Mouse (Mus musculus): ENCODE results near the gene Smagp. TPM values are rescaled to one million over a fixed set of nuclear protein-coding genes. Genes with fewer than 3 reads are reported as not detected.

Gene Smagp
- polyA plus RNA-seq, 1 experiment from 2014 or later: 1.6 TPM

DNA sequence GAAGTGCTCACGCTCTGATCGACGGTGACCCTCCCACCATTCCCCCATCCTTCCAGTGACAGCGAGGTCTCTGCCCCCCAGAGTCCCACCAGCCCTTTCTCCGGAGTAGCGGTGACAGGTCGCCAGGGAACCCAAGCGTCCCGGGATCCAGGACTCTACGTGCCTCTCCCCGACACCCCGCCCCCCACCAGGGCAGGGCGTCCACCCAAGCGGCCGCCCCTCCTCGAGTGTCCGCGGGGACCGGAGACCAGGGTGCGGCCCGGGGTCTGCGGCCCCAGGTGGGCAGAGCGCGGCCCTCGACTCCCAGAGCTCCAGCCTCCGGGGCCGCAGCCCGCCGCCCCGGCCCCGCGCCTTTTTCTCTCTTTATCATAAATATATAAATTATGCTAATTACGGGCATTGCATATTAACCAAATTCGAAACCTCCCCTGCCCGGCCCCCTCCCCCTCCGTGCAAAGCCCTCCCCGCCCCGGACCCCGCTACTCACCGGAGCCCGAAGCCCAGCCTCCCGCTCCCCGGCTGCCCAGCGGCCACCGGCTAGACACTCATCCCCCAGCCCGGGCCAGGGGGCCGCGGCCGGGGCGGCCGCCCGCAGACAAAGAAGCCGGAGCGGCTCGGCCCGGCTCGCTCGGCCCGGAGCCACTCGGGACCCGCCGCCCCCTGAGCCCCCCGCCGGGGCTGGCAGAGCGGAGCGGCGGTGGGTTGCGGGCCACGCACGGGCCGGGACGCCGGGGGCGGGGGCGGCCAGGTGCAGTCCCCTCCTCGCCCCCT is 37.3 kb downstream of the Smagp start, which contains the start of gene Pou6f1:
Gene Pou6f1, minus strand, starts transcription at position 709 of the 771 bp plus-strand sequence.
- WGBS: under 1% methylated on average over 71 of the region's 76 CpGs
- ATAC-seq (peak; percentile 51), DNase-seq (ENCODE audit: low spot score) (peak; percentile 43)
- peaks cover 5% of the 10 kb centered on the region for H3K4me1 ChIP-seq (ENCODE audit: control insufficient read depth, insufficient read depth, low read length)
- H3K9me3 ChIP-seq (replicated peaks; ENCODE audit: control insufficient read depth, low read length): no peaks in the 10 kb centered on the region
- no peaks in the 10 kb centered on the region for H3K36me3 ChIP-seq (ENCODE audit: control insufficient read depth, insufficient read depth, low read length)
- H3K4me2 ChIP-seq (ENCODE audit: low read length): peak within 1 kb of the TSS; percentile 79
- peak within 1 kb of the TSS; percentile 80 for H3K27ac ChIP-seq (ENCODE audit: low read depth, low read length)
- peak within 1 kb of the TSS; percentile 81 for H3K4me3 ChIP-seq (ENCODE audit: low read depth, low read length)
- 0 out of 2 replicates have a peak, but pooled peaks cover 3% of the 10 kb centered on the region for H3K27me3 ChIP-seq (replicated peaks; ENCODE audit: control insufficient read depth, insufficient read depth, low read length)
- peak within 1 kb of the TSS; percentile 95 for H3K9ac ChIP-seq (ENCODE audit: low read length)

DNA sequence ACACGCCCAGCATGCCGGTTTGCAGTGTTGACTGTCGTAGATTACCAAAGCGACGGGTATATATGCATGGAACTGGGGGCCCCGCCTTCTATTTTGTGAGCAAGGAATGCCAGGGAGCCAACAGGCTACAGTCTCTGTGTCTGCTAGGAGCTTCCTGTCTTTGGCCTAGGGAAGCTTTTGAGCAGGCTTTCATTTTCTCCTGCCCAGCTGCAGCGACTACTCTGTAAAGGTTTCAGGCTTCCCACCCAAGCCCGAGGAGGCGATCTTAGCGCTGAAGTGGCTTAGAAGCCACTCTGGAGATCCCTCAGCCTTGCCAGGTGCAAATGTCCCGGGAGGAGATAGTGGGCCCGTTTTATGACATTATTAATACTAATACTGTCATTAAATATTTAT is 37.9 kb downstream of the Smagp start:
- peak; percentile 77 for DNase-seq (ENCODE audit: low spot score)
- Histone ChIP-seq H3K9ac (ENCODE audit: low read length) (peak overlapping the region; percentile 95), H3K9me3 (replicated peaks; ENCODE audit: control insufficient read depth, low read length) (no peaks in the 10 kb centered on the region), H3K36me3 (ENCODE audit: control insufficient read depth, insufficient read depth, low read length) (no peaks in the 10 kb centered on the region), H3K4me3 (ENCODE audit: low read depth, low read length) (peak overlapping the region; percentile 81), H3K4me2 (ENCODE audit: low read length) (peak overlapping the region; percentile 79), H3K4me1 (ENCODE audit: control insufficient read depth, insufficient read depth, low read length) (peaks cover 5% of the 10 kb centered on the region), H3K27me3 (replicated peaks; ENCODE audit: control insufficient read depth, insufficient read depth, low read length) (0 out of 2 replicates have a peak, but pooled peaks cover 3% of the 10 kb centered on the region), H3K27ac (ENCODE audit: low read depth, low read length) (peak overlapping the region; percentile 80)
- peak; percentile 45; the same call in 1 of the 2 replicates for ATAC-seq
- WGBS: under 1% methylated on average over 12 of the region's 12 CpGs

DNA sequence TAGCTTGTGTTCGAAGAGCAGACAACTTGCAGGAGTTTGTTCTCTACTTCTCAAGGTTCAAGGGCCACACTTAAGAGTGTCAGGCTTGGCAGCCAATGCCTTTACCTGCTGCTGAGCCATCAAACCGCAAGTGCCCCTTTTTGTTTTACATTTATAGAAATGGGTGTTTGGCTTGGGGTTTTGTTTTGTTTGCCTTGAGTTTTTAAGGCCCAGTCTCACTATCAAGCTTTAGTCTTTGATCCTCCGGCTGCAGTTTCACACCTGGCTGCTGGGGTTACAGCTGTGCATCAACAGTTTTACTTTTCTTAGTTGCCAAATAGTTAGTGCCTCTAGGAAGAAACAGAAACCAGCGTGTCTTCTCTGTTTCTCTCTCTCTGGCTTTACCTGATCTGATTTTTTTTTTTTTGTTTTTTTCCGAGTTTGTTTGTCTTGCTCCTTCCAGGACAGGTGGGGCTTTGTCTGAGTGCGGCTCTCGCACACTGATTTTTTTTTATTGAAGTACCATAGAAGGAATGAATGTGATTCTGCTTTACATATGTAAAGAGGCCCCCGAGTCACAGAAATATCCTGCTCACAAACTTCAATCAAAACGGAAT is 38.4 kb downstream of the Smagp start:
- H3K4me2 ChIP-seq (ENCODE audit: low read length): peak overlapping the region; percentile 79
- ATAC-seq: no peak
- DNase-seq (ENCODE audit: low spot score): no peak
- no peaks in the 10 kb centered on the region for H3K36me3 ChIP-seq (ENCODE audit: control insufficient read depth, insufficient read depth, low read length)
- peak overlapping the region; percentile 81 for H3K4me3 ChIP-seq (ENCODE audit: low read depth, low read length)
- H3K27ac ChIP-seq (ENCODE audit: low read depth, low read length): peak overlapping the region; percentile 80; the same call in 1 of the 2 replicates
- H3K9ac ChIP-seq (ENCODE audit: low read length): peak overlapping the region; percentile 95
- 29% methylated on average over 9 of the region's 9 CpGs for whole genome bisulfite sequencing
- no peaks in the 10 kb centered on the region for H3K9me3 ChIP-seq (replicated peaks; ENCODE audit: control insufficient read depth, low read length)
- H3K4me1 ChIP-seq (ENCODE audit: control insufficient read depth, insufficient read depth, low read length): peaks cover 5% of the 10 kb centered on the region
- H3K27me3 ChIP-seq (replicated peaks; ENCODE audit: control insufficient read depth, insufficient read depth, low read length): 0 out of 2 replicates have a peak, but pooled peaks cover 3% of the 10 kb centered on the region

DNA sequence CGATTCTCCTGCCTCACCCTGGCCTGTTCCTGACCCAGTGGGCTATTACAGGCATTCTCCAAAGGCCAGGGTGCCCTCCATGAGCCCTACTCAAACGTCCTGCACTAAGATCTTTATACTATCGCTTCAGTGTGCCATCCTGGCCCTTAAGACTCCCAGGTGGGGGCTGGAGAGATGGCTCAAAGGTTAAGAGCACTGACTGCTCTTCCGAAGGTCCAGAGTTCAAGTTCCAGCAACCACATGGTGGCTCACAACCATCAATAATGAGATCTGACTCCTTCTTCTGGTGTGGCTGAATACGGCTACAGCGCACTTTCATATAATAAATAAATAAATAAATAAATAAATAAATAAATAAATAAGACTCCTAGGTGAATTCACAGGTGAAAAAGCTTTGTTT is 43.9 kb downstream of the Smagp start:
- DNase-seq (ENCODE audit: low spot score): no peak
- Histone ChIP-seq H3K36me3 (ENCODE audit: control insufficient read depth, insufficient read depth, low read length) (peaks cover 27% of the 10 kb centered on the region), H3K27me3 (replicated peaks; ENCODE audit: control insufficient read depth, insufficient read depth, low read length) (no peaks in the 10 kb centered on the region), H3K27ac (ENCODE audit: low read depth, low read length) (no peak overlapping the region), H3K4me2 (ENCODE audit: low read length) (no peak overlapping the region), H3K4me3 (ENCODE audit: low read depth, low read length) (no peak overlapping the region), H3K4me1 (ENCODE audit: control insufficient read depth, insufficient read depth, low read length) (no peaks in the 10 kb centered on the region), H3K9ac (ENCODE audit: low read length) (no peak overlapping the region), H3K9me3 (replicated peaks; ENCODE audit: control insufficient read depth, low read length) (no peaks in the 10 kb centered on the region)
- no peak for ATAC-seq
- 87% methylated on average over 6 of the region's 6 CpGs for WGBS

DNA sequence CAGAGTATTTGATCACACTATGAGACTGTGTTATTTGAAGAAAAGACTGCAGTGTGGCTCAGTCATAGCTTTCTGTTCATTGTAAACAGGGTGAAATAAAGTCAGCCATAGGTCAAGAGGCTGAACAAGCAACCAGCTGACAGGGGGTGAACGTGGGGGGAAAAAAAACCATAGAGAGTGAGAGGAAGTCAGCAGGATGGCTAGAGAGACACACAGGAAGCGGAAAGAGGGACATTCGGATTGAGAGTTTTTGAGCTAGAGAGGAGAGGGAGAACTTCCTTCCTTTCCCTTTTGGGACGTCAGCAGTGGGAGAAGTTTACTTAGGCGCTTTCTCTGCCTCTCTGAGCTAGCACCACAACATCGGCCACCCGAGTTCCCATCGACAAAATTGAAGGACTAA is 46.3 kb downstream of the Smagp start:
- Histone ChIP-seq H3K9me3 (replicated peaks; ENCODE audit: control insufficient read depth, low read length) (no peaks in the 10 kb centered on the region), H3K27ac (ENCODE audit: low read depth, low read length) (no peak overlapping the region), H3K4me2 (ENCODE audit: low read length) (no peak overlapping the region), H3K4me1 (ENCODE audit: control insufficient read depth, insufficient read depth, low read length) (no peaks in the 10 kb centered on the region), H3K4me3 (ENCODE audit: low read depth, low read length) (no peak overlapping the region), H3K27me3 (replicated peaks; ENCODE audit: control insufficient read depth, insufficient read depth, low read length) (no peaks in the 10 kb centered on the region), H3K36me3 (ENCODE audit: control insufficient read depth, insufficient read depth, low read length) (peaks cover 51% of the 10 kb centered on the region), H3K9ac (ENCODE audit: low read length) (no peak overlapping the region)
- 91% methylated on average over 7 of the region's 8 CpGs for WGBS
- DNase-seq (ENCODE audit: low spot score) (no peak), ATAC-seq (no peak)

GRCm38 (mm10) chr15:100588297-100588696 is 48.4 kb downstream of the Smagp start:
- ATAC-seq (no peak), DNase-seq (ENCODE audit: low spot score) (no peak)
- no peaks in the 10 kb centered on the region for H3K27me3 ChIP-seq (replicated peaks; ENCODE audit: control insufficient read depth, insufficient read depth, low read length)
- H3K4me2 ChIP-seq (ENCODE audit: low read length): no peak overlapping the region
- H3K27ac ChIP-seq (ENCODE audit: low read depth, low read length): no peak overlapping the region
- no peaks in the 10 kb centered on the region for H3K9me3 ChIP-seq (replicated peaks; ENCODE audit: control insufficient read depth, low read length)
- no peaks in the 10 kb centered on the region for H3K4me1 ChIP-seq (ENCODE audit: control insufficient read depth, insufficient read depth, low read length)
- no peak overlapping the region for H3K4me3 ChIP-seq (ENCODE audit: low read depth, low read length)
- peaks cover 64% of the 10 kb centered on the region for H3K36me3 ChIP-seq (ENCODE audit: control insufficient read depth, insufficient read depth, low read length)
- 85% methylated on average over 6 of the region's 6 CpGs for WGBS
- no peak overlapping the region for H3K9ac ChIP-seq (ENCODE audit: low read length)

DNA sequence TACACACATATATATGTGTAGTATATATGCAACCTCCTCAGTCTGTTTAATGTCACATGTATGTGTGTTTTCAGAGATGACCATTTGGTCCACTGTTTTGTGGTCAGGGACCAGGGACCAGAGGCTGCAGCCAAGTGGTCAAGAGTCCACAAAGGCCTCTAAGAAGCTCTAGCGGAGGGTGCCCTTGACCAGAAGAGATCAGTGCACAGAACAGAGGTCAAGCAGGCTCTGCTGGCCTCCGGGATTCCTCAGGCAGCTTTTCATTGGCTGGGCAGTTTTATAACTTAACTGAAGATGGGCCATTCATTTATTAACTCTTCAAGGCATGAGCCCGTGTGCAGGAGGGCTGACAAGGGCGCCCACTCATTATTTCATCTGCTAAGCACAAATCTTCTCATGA is 49.6 kb downstream of the Smagp start:
- Histone ChIP-seq H3K4me2 (ENCODE audit: low read length) (no peak overlapping the region), H3K4me1 (ENCODE audit: control insufficient read depth, insufficient read depth, low read length) (no peaks in the 10 kb centered on the region), H3K4me3 (ENCODE audit: low read depth, low read length) (no peak overlapping the region), H3K9ac (ENCODE audit: low read length) (no peak overlapping the region), H3K36me3 (ENCODE audit: control insufficient read depth, insufficient read depth, low read length) (peaks cover 75% of the 10 kb centered on the region), H3K27ac (ENCODE audit: low read depth, low read length) (no peak overlapping the region), H3K27me3 (replicated peaks; ENCODE audit: control insufficient read depth, insufficient read depth, low read length) (no peaks in the 10 kb centered on the region), H3K9me3 (replicated peaks; ENCODE audit: control insufficient read depth, low read length) (no peaks in the 10 kb centered on the region)
- DNase-seq (ENCODE audit: low spot score): no peak
- ATAC-seq: no peak
- 89% methylated on average over 4 of the region's 4 CpGs for whole genome bisulfite sequencing

DNA sequence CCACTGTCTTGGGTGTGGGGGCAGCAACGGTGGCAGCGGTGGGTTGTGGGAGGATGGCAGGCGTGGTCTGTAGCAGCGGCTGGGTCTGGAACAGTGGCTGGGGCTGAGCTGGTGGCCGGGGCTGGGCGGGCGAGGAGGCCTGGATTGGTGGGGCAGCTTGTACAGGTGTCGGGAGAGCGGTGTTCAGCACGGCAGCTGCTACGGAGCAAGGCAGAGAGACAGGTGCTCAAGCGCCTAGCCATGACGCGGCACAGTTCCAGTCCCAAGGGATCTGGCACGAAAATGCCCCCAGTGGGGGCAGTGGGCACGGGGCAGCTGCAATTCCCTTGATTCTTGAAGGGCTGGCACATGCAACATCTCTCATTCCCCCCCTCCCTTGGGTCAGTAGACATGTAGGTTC is 50.8 kb downstream of the Smagp start:
- Histone ChIP-seq H3K27ac (ENCODE audit: low read depth, low read length) (no peak overlapping the region), H3K9ac (ENCODE audit: low read length) (no peak overlapping the region), H3K9me3 (replicated peaks; ENCODE audit: control insufficient read depth, low read length) (no peaks in the 10 kb centered on the region), H3K4me1 (ENCODE audit: control insufficient read depth, insufficient read depth, low read length) (no peaks in the 10 kb centered on the region), H3K27me3 (replicated peaks; ENCODE audit: control insufficient read depth, insufficient read depth, low read length) (no peaks in the 10 kb centered on the region), H3K36me3 (ENCODE audit: control insufficient read depth, insufficient read depth, low read length) (peaks cover 79% of the 10 kb centered on the region), H3K4me2 (ENCODE audit: low read length) (no peak overlapping the region), H3K4me3 (ENCODE audit: low read depth, low read length) (no peak overlapping the region)
- DNase-seq (ENCODE audit: low spot score): no peak
- ATAC-seq: no peak
- 92% methylated on average over 16 of the region's 16 CpGs for WGBS

DNA sequence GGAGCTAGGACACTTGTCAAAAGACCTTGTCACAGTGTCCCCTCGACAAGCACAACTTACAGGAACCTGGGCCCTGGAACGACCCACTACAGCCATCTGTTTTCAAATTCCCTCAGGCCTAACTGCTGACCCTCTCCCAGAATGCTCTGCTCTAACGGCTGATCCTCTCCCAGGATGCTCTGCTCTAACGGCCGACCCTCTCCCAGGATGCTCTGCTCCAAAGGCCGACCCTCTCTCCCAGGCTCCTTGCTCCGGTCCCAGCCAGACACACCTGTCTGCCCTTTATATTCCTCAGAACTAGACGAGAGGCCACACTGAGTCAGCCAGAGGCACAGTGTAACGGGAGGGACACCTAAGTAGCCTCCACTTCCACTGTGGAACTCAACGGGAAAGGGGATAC is 56.6 kb downstream of the Smagp start:
- Histone ChIP-seq H3K4me3 (ENCODE audit: low read depth, low read length) (no peak overlapping the region), H3K9me3 (replicated peaks; ENCODE audit: control insufficient read depth, low read length) (no peaks in the 10 kb centered on the region), H3K4me1 (ENCODE audit: control insufficient read depth, insufficient read depth, low read length) (no peaks in the 10 kb centered on the region), H3K36me3 (ENCODE audit: control insufficient read depth, insufficient read depth, low read length) (peaks cover 80% of the 10 kb centered on the region), H3K27ac (ENCODE audit: low read depth, low read length) (no peak overlapping the region), H3K9ac (ENCODE audit: low read length) (no peak overlapping the region), H3K4me2 (ENCODE audit: low read length) (no peak overlapping the region), H3K27me3 (replicated peaks; ENCODE audit: control insufficient read depth, insufficient read depth, low read length) (no peaks in the 10 kb centered on the region)
- WGBS: 93% methylated on average over 10 of the region's 10 CpGs
- no peak for ATAC-seq
- no peak for DNase-seq (ENCODE audit: low spot score)

All from forebrain, embryonic 14.5 days (tissue).